Mouse (Mus musculus): ENCODE data around the gene Cyp17a1. TPM values are rescaled to one million over a fixed set of nuclear protein-coding genes. Genes with fewer than 3 reads are reported as not detected.

Cyp17a1 gene
- not detected in 2 replicates for polyA plus RNA-seq (2012; ENCODE audit: insufficient read depth, insufficient read length, missing spikeins)

- Histone ChIP-seq H3K27ac (replicated peaks; ENCODE audit: low read depth, low read length) (no peak within 1 kb of the TSS), H3K4me3 (ENCODE audit: insufficient read depth, low read depth, low read length) (no peak within 1 kb of the TSS)
Observed at GRCm38 (mm10) chr19:46672766-46673418, at the start of gene Cyp17a1. TSS of gene Cyp17a1 (minus strand) at chr19:46673172.

DNA sequence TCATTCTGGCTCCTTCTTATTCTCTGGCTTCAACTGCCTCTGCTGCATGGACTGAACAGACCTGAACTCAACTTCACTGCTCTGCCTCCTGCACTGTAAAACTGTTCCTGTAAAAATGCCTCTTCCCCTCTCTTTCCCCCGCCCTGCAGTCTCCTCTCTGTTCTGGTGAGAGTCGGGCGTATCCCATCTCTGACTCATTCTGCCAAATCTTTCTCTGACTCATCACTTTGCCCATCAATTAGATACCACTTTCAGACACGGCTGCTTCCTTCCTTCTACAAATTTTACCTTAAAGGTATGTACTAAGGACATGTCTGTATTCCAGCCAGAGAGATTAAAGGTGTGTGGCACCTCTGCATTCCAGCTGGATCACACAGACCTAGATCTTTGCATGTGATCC lies 45.2 kb upstream of the Cyp17a1 start:
- H3K27ac ChIP-seq (replicated peaks; ENCODE audit: low read depth, low read length) = no peak overlapping the region
- no peak overlapping the region for H3K4me3 ChIP-seq (ENCODE audit: insufficient read depth, low read depth, low read length)
- H3K4me1 ChIP-seq (ENCODE audit: control insufficient read depth, insufficient read depth, insufficient read length, low read length) = no peaks in the 10 kb centered on the region; the same call in 1 of the 2 replicates

More at GRCm38 (mm10) chr19:46672766-46673418, at the start of gene Cyp17a1:
- H3K4me1 ChIP-seq (ENCODE audit: control insufficient read depth, insufficient read depth, insufficient read length, low read length) = 0 out of 2 replicates have a peak, but pooled peaks cover 3% of the 10 kb centered on the region

DNA sequence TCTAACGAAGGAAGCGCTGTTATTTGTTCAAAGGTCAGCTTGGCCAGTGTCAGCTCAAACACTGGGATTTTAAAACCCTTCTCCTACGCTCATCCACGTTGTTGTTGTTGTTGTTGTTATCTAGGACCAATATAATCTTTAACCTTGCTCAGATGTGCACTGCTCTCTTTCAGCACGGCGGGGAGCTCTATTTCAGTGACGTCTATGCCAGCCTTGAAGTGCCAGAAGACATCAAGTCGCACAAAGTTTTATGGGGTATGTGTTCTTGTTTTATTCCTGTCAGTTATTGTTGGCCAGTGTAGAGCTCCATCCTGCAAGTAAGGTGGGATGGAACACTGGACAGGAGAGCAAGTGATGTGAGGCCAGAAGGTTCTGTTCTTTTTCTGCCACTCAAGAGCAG lies 42.0 kb upstream of the Cyp17a1 start:
- Histone ChIP-seq H3K27ac (replicated peaks; ENCODE audit: low read depth, low read length) (no peak overlapping the region), H3K4me3 (ENCODE audit: insufficient read depth, low read depth, low read length) (no peak overlapping the region), H3K4me1 (ENCODE audit: control insufficient read depth, insufficient read depth, insufficient read length, low read length) (no peaks in the 10 kb centered on the region)

- peaks cover under 1% of the 10 kb centered on the region; the same call in 1 of the 2 replicates for H3K4me1 ChIP-seq (ENCODE audit: control insufficient read depth, insufficient read depth, insufficient read length, low read length)
- H3K27ac ChIP-seq (replicated peaks; ENCODE audit: low read depth, low read length) = no peak overlapping the region
- no peak overlapping the region for H3K4me3 ChIP-seq (ENCODE audit: insufficient read depth, low read depth, low read length)
Observed at GRCm38 (mm10) chr19:46714234-46714633, 41.3 kb upstream of the Cyp17a1 start.

GRCm38 (mm10) chr19:46710614-46711013 lies 37.6 kb upstream of the Cyp17a1 start:
- peaks cover 17% of the 10 kb centered on the region; the same call in 1 of the 2 replicates for H3K4me1 ChIP-seq (ENCODE audit: control insufficient read depth, insufficient read depth, insufficient read length, low read length)
- H3K4me3 ChIP-seq (ENCODE audit: insufficient read depth, low read depth, low read length) = no peak overlapping the region
- H3K27ac ChIP-seq (replicated peaks; ENCODE audit: low read depth, low read length) = no peak overlapping the region

DNA sequence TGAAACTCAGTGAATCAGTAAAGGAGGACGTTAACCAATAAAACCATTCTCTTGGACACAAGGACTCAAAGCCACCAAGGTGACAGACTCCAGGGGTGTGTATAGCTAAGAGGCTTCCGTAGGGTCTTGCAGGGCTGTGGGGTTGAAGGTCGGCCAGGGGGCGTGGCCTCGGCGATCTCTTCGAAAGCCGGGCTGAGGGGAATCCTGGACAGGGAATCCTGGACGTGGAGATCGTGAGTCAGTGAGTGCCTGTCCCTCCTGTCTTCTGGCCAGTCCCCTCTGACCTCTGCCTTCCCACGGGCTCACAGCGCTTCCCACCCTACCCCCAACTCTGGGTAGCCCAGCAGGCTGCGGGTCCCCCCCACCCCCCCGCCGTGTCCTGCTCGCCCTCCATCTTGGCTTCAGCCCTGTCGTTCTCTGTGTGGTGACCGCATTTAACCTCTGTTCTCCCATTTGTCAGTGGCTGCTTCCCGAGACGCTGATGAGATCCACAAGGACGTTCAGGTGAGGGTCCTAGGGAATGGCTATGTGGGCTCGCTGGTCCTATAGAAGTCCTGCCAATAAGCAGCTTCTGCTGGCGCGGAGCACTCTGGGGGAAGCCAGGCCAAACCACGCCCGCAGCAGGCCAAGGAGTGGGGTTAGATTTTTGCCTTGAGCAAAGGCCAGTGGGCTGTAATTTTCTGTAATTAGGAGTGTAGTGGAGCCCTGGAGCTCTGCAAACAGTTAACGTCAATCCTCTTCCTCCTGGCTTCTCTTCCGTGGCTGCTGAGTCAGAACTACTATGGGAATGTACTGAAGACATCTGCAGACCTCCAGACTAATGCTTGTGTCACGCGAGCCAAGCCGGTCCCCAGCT lies 34.6 kb upstream of the Cyp17a1 start, which contains the start of gene As3mt:
Gene As3mt (plus strand): TSS at position 163 of the 856 bp plus-strand sequence.
- Histone ChIP-seq H3K27ac (replicated peaks; ENCODE audit: low read depth, low read length) (peak within 1 kb of the TSS; percentile 70), H3K4me3 (ENCODE audit: insufficient read depth, low read depth, low read length) (peak within 1 kb of the TSS; percentile 67), H3K4me1 (ENCODE audit: control insufficient read depth, insufficient read depth, insufficient read length, low read length) (peaks cover 17% of the 10 kb centered on the region; the same call in 1 of the 2 replicates)

- H3K4me3 ChIP-seq (ENCODE audit: insufficient read depth, low read depth, low read length) = peak overlapping the region; percentile 67
- H3K27ac ChIP-seq (replicated peaks; ENCODE audit: low read depth, low read length) = no peak overlapping the region
- H3K4me1 ChIP-seq (ENCODE audit: control insufficient read depth, insufficient read depth, insufficient read length, low read length) = peaks cover 17% of the 10 kb centered on the region; the same call in 1 of the 2 replicates
Observed at GRCm38 (mm10) chr19:46706540-46707295, 33.7 kb upstream of the Cyp17a1 start.

GRCm38 (mm10) chr19:46705779-46706495 lies 33.0 kb upstream of the Cyp17a1 start:
- H3K27ac ChIP-seq (replicated peaks; ENCODE audit: low read depth, low read length) = no peak overlapping the region
- H3K4me3 ChIP-seq (ENCODE audit: insufficient read depth, low read depth, low read length) = no peak overlapping the region
- H3K4me1 ChIP-seq (ENCODE audit: control insufficient read depth, insufficient read depth, insufficient read length, low read length) = peaks cover 17% of the 10 kb centered on the region; the same call in 1 of the 2 replicates

GRCm38 (mm10) chr19:46701156-46701555 lies 28.2 kb upstream of the Cyp17a1 start:
- Histone ChIP-seq H3K4me1 (ENCODE audit: control insufficient read depth, insufficient read depth, insufficient read length, low read length) (no peaks in the 10 kb centered on the region), H3K4me3 (ENCODE audit: insufficient read depth, low read depth, low read length) (no peak overlapping the region), H3K27ac (replicated peaks; ENCODE audit: low read depth, low read length) (no peak overlapping the region)

GRCm38 (mm10) chr19:46699011-46699481 lies 26.1 kb upstream of the Cyp17a1 start:
- Histone ChIP-seq H3K27ac (replicated peaks; ENCODE audit: low read depth, low read length) (no peak overlapping the region), H3K4me3 (ENCODE audit: insufficient read depth, low read depth, low read length) (no peak overlapping the region), H3K4me1 (ENCODE audit: control insufficient read depth, insufficient read depth, insufficient read length, low read length) (no peaks in the 10 kb centered on the region)

DNA sequence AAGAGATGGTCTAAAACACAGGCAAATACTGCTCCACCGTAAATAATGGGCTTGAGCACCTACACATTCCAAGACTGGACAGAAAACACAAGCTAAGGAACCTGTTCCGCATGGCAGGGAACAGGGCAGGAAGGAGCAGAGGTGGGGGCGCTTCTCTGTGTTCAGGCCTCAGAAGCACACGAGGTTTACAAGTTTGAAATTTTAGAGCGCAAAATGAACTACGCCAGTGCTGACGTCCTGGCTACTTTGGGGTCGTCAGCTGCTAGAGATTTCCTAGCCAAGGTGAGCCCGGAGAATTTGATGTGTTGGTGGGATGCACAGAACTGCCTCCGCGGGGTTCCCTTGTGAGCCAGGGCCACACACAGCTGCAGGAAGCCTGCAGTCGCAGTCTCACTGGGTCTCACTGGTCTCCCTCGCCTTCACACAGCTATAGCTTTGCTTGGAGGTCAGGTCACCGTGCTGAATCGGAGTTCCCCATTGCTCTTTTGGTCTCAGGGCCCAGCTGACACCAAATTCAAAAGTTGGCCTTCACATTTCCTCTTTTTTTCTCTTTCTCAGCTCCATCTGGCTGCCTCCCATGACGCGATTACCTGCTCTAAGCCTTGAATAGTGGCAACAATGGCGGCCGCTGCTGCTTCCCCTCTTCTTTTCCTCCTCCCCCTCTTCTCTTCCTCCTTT lies 25.0 kb upstream of the Cyp17a1 start:
- Histone ChIP-seq H3K4me3 (ENCODE audit: insufficient read depth, low read depth, low read length) (no peak overlapping the region), H3K27ac (replicated peaks; ENCODE audit: low read depth, low read length) (no peak overlapping the region), H3K4me1 (ENCODE audit: control insufficient read depth, insufficient read depth, insufficient read length, low read length) (no peaks in the 10 kb centered on the region)

GRCm38 (mm10) chr19:46696943-46697342 lies 24.0 kb upstream of the Cyp17a1 start:
- Histone ChIP-seq H3K4me1 (ENCODE audit: control insufficient read depth, insufficient read depth, insufficient read length, low read length) (no peaks in the 10 kb centered on the region), H3K27ac (replicated peaks; ENCODE audit: low read depth, low read length) (peak overlapping the region; percentile 67), H3K4me3 (ENCODE audit: insufficient read depth, low read depth, low read length) (no peak overlapping the region)

DNA sequence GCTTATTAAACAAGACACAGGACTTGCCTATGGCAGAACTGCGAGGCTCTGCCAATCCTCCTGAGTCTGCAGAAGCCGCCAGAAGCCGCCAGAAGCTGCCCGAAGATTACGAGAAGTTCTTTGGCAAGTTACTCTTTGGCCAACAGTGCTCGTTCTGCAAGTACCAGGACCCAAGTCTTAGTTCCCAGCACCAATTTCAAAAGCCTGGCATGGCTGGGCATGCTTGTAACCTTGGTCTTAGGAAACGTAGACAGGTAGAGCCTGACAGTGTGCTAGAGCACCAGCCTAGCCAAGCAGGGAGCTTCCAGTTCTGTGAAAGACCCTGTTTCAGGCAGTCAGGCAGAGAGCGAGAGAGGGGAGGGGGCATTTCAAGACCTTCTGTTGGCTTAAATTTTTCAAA lies 23.5 kb upstream of the Cyp17a1 start:
- H3K4me1 ChIP-seq (ENCODE audit: control insufficient read depth, insufficient read depth, insufficient read length, low read length) = no peaks in the 10 kb centered on the region
- peak overlapping the region; percentile 67 for H3K27ac ChIP-seq (replicated peaks; ENCODE audit: low read depth, low read length)
- no peak overlapping the region for H3K4me3 ChIP-seq (ENCODE audit: insufficient read depth, low read depth, low read length)

- Histone ChIP-seq H3K27ac (replicated peaks; ENCODE audit: low read depth, low read length) (no peak overlapping the region), H3K4me1 (ENCODE audit: control insufficient read depth, insufficient read depth, insufficient read length, low read length) (peaks cover 3% of the 10 kb centered on the region; the same call in 1 of the 2 replicates), H3K4me3 (ENCODE audit: insufficient read depth, low read depth, low read length) (no peak overlapping the region)
Observed at GRCm38 (mm10) chr19:46693146-46693545, 20.2 kb upstream of the Cyp17a1 start.

All from brown adipose tissue, adult 24 weeks (tissue).